Mouse (Mus musculus): ENCODE results near the gene Gm10300. TPM values are rescaled to one million over a fixed set of nuclear protein-coding genes. Genes with fewer than 3 reads are reported as not detected.

Gene Gm10300
- total RNA-seq, 2 experiments from 2014 or later = 0.15 to 0.55 TPM

GRCm38 (mm10) chr4:132051321-132052275 lies 22.9 kb upstream of the Gm10300 start:
- DNase-seq = no peak

GRCm38 (mm10) chr4:132057311-132057710 lies 17.2 kb upstream of the Gm10300 start:
- no peak for DNase-seq

GRCm38 (mm10) chr4:132059541-132059940 lies 15.0 kb upstream of the Gm10300 start:
- no peak for DNase-seq

- no peak for DNase-seq
Measured at GRCm38 (mm10) chr4:132060040-132060832, 14.3 kb upstream of the Gm10300 start.

GRCm38 (mm10) chr4:132062289-132062688 lies 12.2 kb upstream of the Gm10300 start:
- no peak for DNase-seq

GRCm38 (mm10) chr4:132062934-132063884 lies 11.3 kb upstream of the Gm10300 start:
- no peak for DNase-seq

GRCm38 (mm10) chr4:132064550-132064949 lies 9.9 kb upstream of the Gm10300 start:
- no peak for DNase-seq

- DNase-seq = no peak
Measured at GRCm38 (mm10) chr4:132065578-132065977, 8.9 kb upstream of the Gm10300 start.

- DNase-seq = peak; percentile 88
Measured at GRCm38 (mm10) chr4:132066101-132066773, 8.3 kb upstream of the Gm10300 start.

GRCm38 (mm10) chr4:132067112-132067937 lies 7.2 kb upstream of the Gm10300 start:
- DNase-seq = no peak

GRCm38 (mm10) chr4:132067938-132068235 lies 6.6 kb upstream of the Gm10300 start:
- DNase-seq = no peak

- no peak for DNase-seq
Measured at GRCm38 (mm10) chr4:132071674-132072073, 2.8 kb upstream of the Gm10300 start.

GRCm38 (mm10) chr4:132072156-132072555 lies 2.3 kb upstream of the Gm10300 start:
- DNase-seq = no peak

- DNase-seq = peak; percentile 62
Measured at GRCm38 (mm10) chr4:132072946-132073345, 1.6 kb upstream of the Gm10300 start.

GRCm38 (mm10) chr4:132074933-132075769 lies 654 bp downstream of the Gm10300 start, which contains the start of gene Epb41:
Gene Epb41 (minus strand): TSS chr4:132075321.
- DNase-seq = peak; percentile 99

GRCm38 (mm10) chr4:132075796-132076195 lies 1.3 kb downstream of the Gm10300 start:
- peak; percentile 35 for DNase-seq

GRCm38 (mm10) chr4:132076480-132077405 lies 2.2 kb downstream of the Gm10300 start:
- DNase-seq = peak; percentile 65

- no peak for DNase-seq
Measured at GRCm38 (mm10) chr4:132077445-132077844, 2.9 kb downstream of the Gm10300 start.

Data from adrenal gland, postnatal 10 days (tissue).